Mouse (Mus musculus) telencephalon, adult 2 months (tissue): ENCODE results near the gene Fcrl1.

Experiments used
- DNase-seq: peaks from one replicate; pipeline ENCODE4 v3.0.0-alpha.2; 2011; ENCODE audit warnings: low read depth, low spot score

Gene Fcrl1

GRCm38 (mm10) chr3:87410605-87411004, 34.4 kb downstream of the Fcrl1 start:
- no peak for DNase-seq

DNA sequence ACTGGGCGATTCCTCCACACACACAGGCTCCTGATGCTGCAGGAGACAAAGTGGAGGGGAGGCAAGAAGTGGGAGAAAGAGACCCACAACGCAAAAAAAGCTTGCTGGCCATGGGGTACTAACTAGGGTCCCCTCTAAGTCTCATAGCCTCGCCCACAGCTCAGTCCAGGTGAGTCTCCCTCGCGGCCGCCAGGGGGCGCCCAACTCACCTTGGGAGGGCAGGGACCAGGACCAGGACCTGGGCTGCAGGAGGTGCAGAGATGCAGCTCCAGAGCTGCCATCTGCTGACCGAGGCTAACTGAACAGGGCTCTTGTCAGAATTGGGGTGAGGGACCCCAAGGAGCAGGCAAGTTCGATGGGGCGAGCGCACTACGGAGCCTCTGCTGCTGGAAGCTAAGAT, 35.0 kb downstream of the Fcrl1 start:
- DNase-seq = no peak

DNA sequence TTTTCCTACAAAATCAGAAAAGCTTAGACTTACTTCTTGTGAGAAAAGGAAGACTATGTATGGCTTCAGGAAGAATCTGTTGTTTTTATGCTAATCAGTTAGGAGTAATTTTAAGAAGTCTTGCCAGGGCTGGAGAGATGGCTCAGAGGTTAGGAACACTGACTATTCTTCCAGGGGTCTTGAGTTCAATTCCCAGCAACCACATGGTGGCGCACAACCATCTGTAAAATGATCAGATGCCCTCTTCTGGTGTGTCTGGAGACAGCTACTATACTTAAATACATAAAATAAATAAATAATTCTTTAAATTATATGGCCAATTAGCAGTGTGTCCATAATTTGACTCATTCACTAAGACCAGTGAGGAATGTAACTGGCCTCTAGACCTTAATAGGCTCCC, 44.5 kb downstream of the Fcrl1 start:
- no peak for DNase-seq

GRCm38 (mm10) chr3:87422386-87422910, 46.3 kb downstream of the Fcrl1 start:
- DNase-seq = no peak

- no peak for DNase-seq
Measured at GRCm38 (mm10) chr3:87435479-87435878, 59.3 kb downstream of the Fcrl1 start, which contains the start of gene Fcrl5. TSS of gene Fcrl5 (plus strand) at chr3:87435773.

DNA sequence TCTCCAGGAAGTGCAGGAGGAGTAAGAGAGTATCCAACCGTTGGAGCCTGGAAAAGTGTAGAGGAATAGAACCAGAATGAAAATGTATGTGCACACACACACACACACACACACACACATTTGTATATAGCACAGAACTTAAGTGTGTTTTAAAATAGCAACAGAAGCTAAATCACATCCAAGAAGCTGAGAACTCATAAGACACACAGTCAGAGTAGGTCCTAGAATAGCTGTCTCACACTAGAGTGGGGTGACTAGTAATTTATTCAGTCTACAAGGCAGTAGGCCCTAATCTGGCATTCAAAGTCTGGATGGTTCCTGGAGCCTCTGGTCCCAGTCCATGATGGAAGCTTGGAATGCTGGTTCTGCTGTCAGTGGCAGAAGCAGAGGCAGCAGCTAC, 64.4 kb downstream of the Fcrl1 start:
- peak; percentile 46 for DNase-seq

DNA sequence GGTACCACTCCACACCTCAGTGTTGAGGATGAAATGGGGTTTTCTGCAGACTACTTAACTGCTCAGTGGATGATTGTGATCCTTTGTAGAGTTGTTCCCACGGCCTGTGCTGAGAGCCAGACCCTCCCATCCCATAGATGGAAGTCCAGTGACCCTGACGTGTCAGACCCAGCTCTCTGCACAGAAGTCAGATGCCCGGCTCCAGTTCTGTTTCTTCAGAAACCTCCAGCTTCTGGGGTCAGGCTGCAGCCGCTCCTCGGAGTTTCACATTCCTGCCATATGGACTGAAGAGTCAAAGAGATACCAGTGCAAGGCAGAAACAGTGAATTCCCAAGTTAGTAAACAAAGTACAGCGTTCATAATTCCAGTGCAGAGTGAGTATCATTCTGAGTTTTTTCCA, 67.8 kb downstream of the Fcrl1 start:
- no peak for DNase-seq
